Mouse (Mus musculus) stomach, embryonic 15.5 days (tissue): ENCODE data around the gene Prlh. TPM values are rescaled to one million over a fixed set of nuclear protein-coding genes. Genes with fewer than 3 reads are reported as not detected.

Source experiments
- ATAC-seq: fragments of 200-750 bp; cut with Nextera tagmentation; 2 replicates; pipeline ENCODE4 v1.8.0; 2017; ENCODE audit warnings: low read depth, moderate number of reproducible peaks, moderate TSS enrichment; ENCODE audit not compliant: insufficient read depth, low FRiP score
- H3K27ac ChIP-seq: fragments of 300-500 bp; sonication (generic); 2 replicates; pipeline ENCODE4 v1.5.1; 2015; ENCODE audit warnings: mild to moderate bottlenecking, inconsistent platforms
- H3K27me3 ChIP-seq: fragments of 300-500 bp; sonication (generic); replicated peaks from 2 replicates; pipeline ENCODE4 v1.6.1; 2015; ENCODE audit warnings: inconsistent platforms
- H3K36me3 ChIP-seq: fragments of 300-500 bp; sonication (generic); 2 replicates; pipeline ENCODE4 v1.6.1; 2015; ENCODE audit warnings: inconsistent platforms
- H3K4me1 ChIP-seq: fragments of 300-500 bp; sonication (generic); 2 replicates; pipeline ENCODE4 v1.6.1; 2015; ENCODE audit warnings: inconsistent platforms
- H3K4me2 ChIP-seq: fragments of 300-500 bp; sonication (generic); 2 replicates; pipeline ENCODE4 v1.6.1; 2015; ENCODE audit warnings: mild to moderate bottlenecking, inconsistent platforms
- H3K4me3 ChIP-seq: fragments of 300-500 bp; sonication (generic); replicated peaks from 2 replicates; pipeline ENCODE4 v1.5.1; 2015; ENCODE audit warnings: inconsistent platforms
- H3K9ac ChIP-seq: fragments of 300-500 bp; sonication (generic); 2 replicates; pipeline ENCODE4 v1.6.1; 2015; ENCODE audit warnings: inconsistent platforms
- H3K9me3 ChIP-seq: fragments of 300-500 bp; sonication (generic); 2 replicates; pipeline ENCODE4 v1.6.1; 2016; ENCODE audit warnings: inconsistent platforms
- WGBS: fragments of 180-500 bp; shearing (Covaris S2); methylation state at CpG from one replicate; pipeline ENCODE4 v1.1.7; 2015; 5-methylcytosine and 5-hydroxymethylcytosine counted together
- polyA plus RNA-seq: library from polyadenylated mRNA; unstranded; fragments of >200 nt; fragmentation: Nextera tagmentation; extraction: Ambion mirVana; gene quantifications from 2 replicates; pipeline ENCODE4 v1.2.1, GENCODE M21; 2015

Prlh gene
- polyA plus RNA-seq, 1 experiment from 2014 or later, result not detected

DNA sequence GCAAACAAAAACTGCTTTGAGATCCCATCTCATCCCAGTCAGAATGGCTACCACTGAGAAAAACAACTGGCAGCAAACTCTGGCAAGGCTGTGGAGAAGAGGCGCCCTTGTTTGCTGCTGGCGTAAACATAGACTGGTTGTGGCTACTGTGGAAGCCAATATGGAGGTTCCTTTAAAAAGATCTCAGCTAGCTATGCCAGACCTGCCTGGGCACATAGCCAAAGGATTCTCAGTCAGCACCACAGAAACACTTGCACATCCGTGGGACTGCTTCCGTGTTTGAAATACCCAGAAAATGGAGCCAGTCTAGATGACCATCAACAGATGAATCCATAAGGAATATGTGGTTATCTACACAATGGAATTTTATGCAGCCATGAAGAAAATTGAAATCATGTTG is 26.9 kb upstream of the Prlh start:
- H3K4me2 ChIP-seq, result no peak overlapping the region
- H3K4me1 ChIP-seq, result peaks cover 11% of the 10 kb centered on the region
- H3K27me3 ChIP-seq, result no peaks in the 10 kb centered on the region
- no peaks in the 10 kb centered on the region for H3K36me3 ChIP-seq
- no peak overlapping the region for H3K9ac ChIP-seq
- no peak overlapping the region for H3K27ac ChIP-seq
- 75% methylated on average over 4 of the region's 4 CpGs for WGBS
- H3K9me3 ChIP-seq, result no peaks in the 10 kb centered on the region
- H3K4me3 ChIP-seq, result no peak overlapping the region
- ATAC-seq, result no peak

- Histone ChIP-seq H3K27me3 (no peaks in the 10 kb centered on the region), H3K36me3 (no peaks in the 10 kb centered on the region), H3K4me2 (peak overlapping the region; percentile 73), H3K4me3 (no peak overlapping the region), H3K4me1 (peaks cover 11% of the 10 kb centered on the region), H3K9me3 (no peaks in the 10 kb centered on the region), H3K27ac (0 out of 2 replicates have a peak overlapping the region, but pooled peaks have one; percentile 45), H3K9ac (no peak overlapping the region)
- peak; percentile 71 for ATAC-seq
- WGBS, result 34% methylated on average over 15 of the region's 15 CpGs
Observed at GRCm38 (mm10) chr1:90927308-90927707, 25.6 kb upstream of the Prlh start.

DNA sequence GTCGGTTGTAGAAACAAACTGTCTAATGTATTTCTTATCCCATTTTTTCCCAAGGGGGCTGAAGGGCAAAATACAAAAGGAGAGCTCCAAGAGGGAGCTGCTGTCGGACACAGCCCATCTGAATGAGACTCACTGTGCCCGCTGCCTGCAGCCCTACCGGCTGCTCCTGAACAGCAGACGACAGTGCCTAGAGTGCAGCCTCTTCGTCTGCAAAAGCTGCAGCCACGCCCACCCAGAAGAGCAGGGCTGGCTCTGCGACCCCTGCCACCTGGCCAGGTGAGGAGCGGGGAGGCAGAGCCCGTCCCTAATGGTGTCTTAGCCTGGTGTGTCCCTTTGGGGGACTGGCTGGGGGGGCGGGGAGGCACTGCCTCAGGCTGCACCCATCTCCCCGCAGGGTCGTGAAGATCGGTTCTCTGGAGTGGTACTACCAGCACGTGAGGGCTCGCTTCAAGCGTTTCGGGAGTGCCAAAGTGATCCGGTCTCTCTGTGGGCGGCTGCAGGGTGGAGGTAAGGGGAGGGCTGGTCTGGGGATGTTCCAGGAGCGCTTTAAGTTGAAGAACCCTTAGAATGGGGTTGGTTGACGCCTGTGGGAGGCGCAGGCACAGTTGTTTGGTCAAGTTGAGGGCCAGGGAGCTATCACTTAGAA is 24.9 kb upstream of the Prlh start:
- peaks cover 11% of the 10 kb centered on the region for H3K4me1 ChIP-seq
- no peaks in the 10 kb centered on the region for H3K9me3 ChIP-seq
- no peaks in the 10 kb centered on the region for H3K36me3 ChIP-seq
- peak overlapping the region; percentile 24 for H3K4me3 ChIP-seq
- peak; percentile 16; the same call in 1 of the 2 replicates for ATAC-seq
- H3K27me3 ChIP-seq, result no peaks in the 10 kb centered on the region
- WGBS, result 3% methylated on average over 23 of the region's 23 CpGs
- H3K9ac ChIP-seq, result no peak overlapping the region
- 0 out of 2 replicates have a peak overlapping the region, but pooled peaks have one; percentile 5 for H3K27ac ChIP-seq
- peak overlapping the region; percentile 73 for H3K4me2 ChIP-seq

- no peak overlapping the region for H3K9ac ChIP-seq
- H3K4me2 ChIP-seq, result peak overlapping the region; percentile 73
- H3K36me3 ChIP-seq, result no peaks in the 10 kb centered on the region
- H3K4me3 ChIP-seq, result peak overlapping the region; percentile 24; the same call in 1 of the 2 replicates
- H3K27ac ChIP-seq, result no peak overlapping the region
- 0 out of 2 replicates have a peak, but pooled peaks have one; percentile 6 for ATAC-seq
- peaks cover 11% of the 10 kb centered on the region for H3K4me1 ChIP-seq
- 2% methylated on average over 6 of the region's 6 CpGs for WGBS
- H3K27me3 ChIP-seq, result no peaks in the 10 kb centered on the region
- no peaks in the 10 kb centered on the region for H3K9me3 ChIP-seq
Observed at GRCm38 (mm10) chr1:90928575-90928934, 24.4 kb upstream of the Prlh start.

DNA sequence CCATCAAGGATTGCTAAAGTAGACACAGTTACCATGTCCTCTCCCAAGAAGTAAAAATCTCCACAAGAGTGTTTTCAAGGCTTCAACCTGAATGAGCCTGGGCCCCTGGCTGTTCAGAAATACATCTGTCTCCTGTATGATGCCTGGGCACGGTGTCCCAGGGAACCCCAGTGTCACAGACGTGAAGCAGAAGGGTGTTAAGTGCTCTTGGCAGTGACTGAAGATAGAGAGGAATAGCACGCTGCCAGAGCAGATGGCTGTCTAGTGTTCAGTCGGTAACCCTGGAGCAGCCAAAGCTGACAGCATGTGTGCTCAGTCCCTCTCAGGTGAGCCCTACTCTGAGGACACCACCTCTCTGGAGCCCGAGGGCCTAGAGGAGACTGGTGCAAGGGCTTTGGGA is 19.9 kb upstream of the Prlh start:
- H3K4me2 ChIP-seq, result no peak overlapping the region
- 70% methylated on average over 5 of the region's 5 CpGs for WGBS
- no peaks in the 10 kb centered on the region for H3K27me3 ChIP-seq
- peaks cover 6% of the 10 kb centered on the region for H3K4me1 ChIP-seq
- no peak overlapping the region for H3K9ac ChIP-seq
- H3K9me3 ChIP-seq, result no peaks in the 10 kb centered on the region
- H3K36me3 ChIP-seq, result no peaks in the 10 kb centered on the region
- H3K4me3 ChIP-seq, result no peak overlapping the region
- H3K27ac ChIP-seq, result no peak overlapping the region
- ATAC-seq, result no peak

DNA sequence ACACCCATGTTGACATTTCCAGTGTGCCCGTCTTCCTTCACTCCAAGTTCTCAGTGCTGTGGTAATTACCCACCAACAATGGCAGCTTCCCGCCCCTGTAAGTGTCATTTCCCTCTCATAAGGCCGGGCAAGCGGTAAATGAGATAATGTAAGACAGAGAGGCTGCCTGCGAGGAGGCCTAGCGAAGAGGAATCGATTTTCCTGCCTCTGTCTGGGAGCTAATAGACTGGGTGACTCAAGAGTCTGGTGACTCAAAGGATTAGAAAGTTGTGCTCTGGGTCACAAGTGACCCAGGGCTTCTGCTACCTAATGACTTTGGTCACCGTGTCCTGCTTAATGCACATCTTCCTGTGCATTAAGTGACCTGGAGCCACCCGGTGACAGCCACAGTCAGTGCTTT is 15.9 kb upstream of the Prlh start:
- Histone ChIP-seq H3K9ac (no peak overlapping the region), H3K4me2 (no peak overlapping the region), H3K4me1 (no peaks in the 10 kb centered on the region), H3K27ac (no peak overlapping the region), H3K4me3 (no peak overlapping the region), H3K36me3 (no peaks in the 10 kb centered on the region), H3K27me3 (no peaks in the 10 kb centered on the region), H3K9me3 (no peaks in the 10 kb centered on the region)
- no peak for ATAC-seq
- 70% methylated on average over 9 of the region's 9 CpGs for WGBS

GRCm38 (mm10) chr1:90939980-90940379 is 12.9 kb upstream of the Prlh start:
- no peak for ATAC-seq

DNA sequence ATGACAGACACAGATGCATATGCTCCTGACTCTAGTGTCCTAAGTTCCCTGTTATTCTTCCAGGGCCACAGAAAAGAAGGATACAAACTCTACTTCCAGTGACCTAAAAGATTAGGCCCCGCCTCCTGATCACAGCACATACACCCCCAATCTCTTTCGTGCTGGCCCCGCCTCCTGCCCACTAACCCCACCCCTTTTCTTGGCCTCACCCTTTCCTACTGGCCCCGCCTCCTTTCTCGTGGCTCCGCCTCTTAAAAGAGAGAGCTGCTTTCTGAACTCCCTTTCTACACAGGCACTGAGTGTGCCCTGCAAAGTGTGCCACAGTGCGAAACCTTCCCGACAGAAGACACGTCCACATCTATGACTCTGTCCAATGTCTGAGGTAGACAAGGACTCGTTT is 7.7 kb upstream of the Prlh start:
- no peaks in the 10 kb centered on the region for H3K27me3 ChIP-seq
- WGBS, result 62% methylated on average over 10 of the region's 10 CpGs
- H3K4me1 ChIP-seq, result 0 out of 2 replicates have a peak, but pooled peaks cover 3% of the 10 kb centered on the region
- ATAC-seq, result no peak
- no peak overlapping the region for H3K4me2 ChIP-seq
- no peaks in the 10 kb centered on the region for H3K36me3 ChIP-seq
- no peak overlapping the region for H3K27ac ChIP-seq
- no peaks in the 10 kb centered on the region for H3K9me3 ChIP-seq
- no peak overlapping the region for H3K4me3 ChIP-seq
- no peak overlapping the region for H3K9ac ChIP-seq

More at GRCm38 (mm10) chr1:90939980-90940379, 12.9 kb upstream of the Prlh start:
- Histone ChIP-seq H3K4me2 (no peak overlapping the region), H3K27me3 (no peaks in the 10 kb centered on the region), H3K4me3 (no peak overlapping the region), H3K9me3 (no peaks in the 10 kb centered on the region), H3K9ac (no peak overlapping the region), H3K4me1 (no peaks in the 10 kb centered on the region), H3K27ac (no peak overlapping the region), H3K36me3 (no peaks in the 10 kb centered on the region)
- WGBS, result 72% methylated on average over 4 of the region's 4 CpGs

- no peak overlapping the region for H3K4me2 ChIP-seq
- no peak for ATAC-seq
- H3K9ac ChIP-seq, result no peak overlapping the region
- no peaks in the 10 kb centered on the region for H3K36me3 ChIP-seq
- 67% methylated on average over 2 of the region's 2 CpGs for WGBS
- H3K4me1 ChIP-seq, result 0 out of 2 replicates have a peak, but pooled peaks cover 3% of the 10 kb centered on the region
- no peak overlapping the region for H3K27ac ChIP-seq
- no peak overlapping the region for H3K4me3 ChIP-seq
- no peaks in the 10 kb centered on the region for H3K9me3 ChIP-seq
- H3K27me3 ChIP-seq, result no peaks in the 10 kb centered on the region
Observed at GRCm38 (mm10) chr1:90947252-90947651, 5.7 kb upstream of the Prlh start.

DNA sequence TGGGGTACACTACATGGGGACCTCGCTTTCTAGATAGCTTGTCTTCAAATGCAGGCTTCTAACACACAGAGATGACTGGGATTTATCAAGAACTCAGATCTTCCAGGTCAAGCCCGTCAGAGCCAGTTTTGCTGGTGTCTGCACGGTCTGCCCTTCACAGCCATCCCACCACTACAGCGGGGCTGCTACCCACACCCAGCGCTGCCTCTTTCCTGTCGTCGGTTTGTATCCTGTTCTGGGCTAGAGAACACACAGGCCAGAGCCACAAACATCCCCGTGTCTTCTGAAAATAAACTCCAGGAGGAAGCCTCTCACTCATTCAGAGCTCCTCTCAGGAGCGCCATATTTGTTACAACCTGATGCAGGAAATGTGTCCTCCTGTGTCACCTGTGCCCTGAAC is 3.6 kb upstream of the Prlh start:
- no peak for ATAC-seq
- Histone ChIP-seq H3K4me3 (no peak overlapping the region), H3K4me1 (0 out of 2 replicates have a peak, but pooled peaks cover 3% of the 10 kb centered on the region), H3K36me3 (no peaks in the 10 kb centered on the region), H3K27ac (no peak overlapping the region), H3K9ac (no peak overlapping the region), H3K9me3 (no peaks in the 10 kb centered on the region), H3K4me2 (no peak overlapping the region), H3K27me3 (no peaks in the 10 kb centered on the region)
- 53% methylated on average over 9 of the region's 9 CpGs for WGBS

- Histone ChIP-seq H3K27me3 (no peaks in the 10 kb centered on the region), H3K4me1 (0 out of 2 replicates have a peak, but pooled peaks cover 3% of the 10 kb centered on the region), H3K36me3 (no peaks in the 10 kb centered on the region), H3K27ac (no peak overlapping the region), H3K4me2 (no peak overlapping the region), H3K4me3 (no peak overlapping the region), H3K9ac (no peak overlapping the region), H3K9me3 (no peaks in the 10 kb centered on the region)
- no peak for ATAC-seq
- 79% methylated on average over 7 of the region's 7 CpGs for WGBS
Observed at GRCm38 (mm10) chr1:90951670-90952069, 1.2 kb upstream of the Prlh start.

DNA sequence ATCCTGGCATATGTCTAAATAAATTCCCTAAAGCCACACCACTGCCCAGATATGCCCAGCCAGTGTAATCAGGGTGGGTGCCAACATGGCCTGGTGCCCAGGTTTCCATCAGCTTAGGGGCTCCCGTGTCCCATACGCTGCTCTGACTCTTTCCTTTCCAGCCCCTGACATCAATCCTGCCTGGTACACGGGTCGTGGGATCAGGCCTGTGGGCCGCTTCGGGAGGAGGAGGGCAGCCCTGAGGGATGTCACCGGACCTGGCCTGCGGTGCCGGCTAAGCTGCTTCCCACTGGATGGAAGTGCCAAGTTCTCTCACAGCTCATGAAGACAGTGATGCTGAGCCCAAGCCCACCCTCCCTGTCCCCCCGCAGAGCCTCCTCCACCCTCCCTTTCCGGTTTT is 780 bp downstream of the Prlh start:
- Histone ChIP-seq H3K27ac (no peak overlapping the region), H3K9me3 (no peaks in the 10 kb centered on the region)
- WGBS, result 67% methylated on average over 11 of the region's 11 CpGs

More for the DNA sequence above, 780 bp downstream of the Prlh start:
- Histone ChIP-seq H3K4me1 (0 out of 2 replicates have a peak, but pooled peaks cover 3% of the 10 kb centered on the region), H3K4me2 (no peak overlapping the region), H3K4me3 (no peak overlapping the region), H3K36me3 (no peaks in the 10 kb centered on the region), H3K9ac (no peak overlapping the region), H3K27me3 (no peaks in the 10 kb centered on the region)
- no peak; the same call in 1 of the 2 replicates for ATAC-seq
